Mouse (Mus musculus): ENCODE data around the gene Fgfr4.

DNA sequence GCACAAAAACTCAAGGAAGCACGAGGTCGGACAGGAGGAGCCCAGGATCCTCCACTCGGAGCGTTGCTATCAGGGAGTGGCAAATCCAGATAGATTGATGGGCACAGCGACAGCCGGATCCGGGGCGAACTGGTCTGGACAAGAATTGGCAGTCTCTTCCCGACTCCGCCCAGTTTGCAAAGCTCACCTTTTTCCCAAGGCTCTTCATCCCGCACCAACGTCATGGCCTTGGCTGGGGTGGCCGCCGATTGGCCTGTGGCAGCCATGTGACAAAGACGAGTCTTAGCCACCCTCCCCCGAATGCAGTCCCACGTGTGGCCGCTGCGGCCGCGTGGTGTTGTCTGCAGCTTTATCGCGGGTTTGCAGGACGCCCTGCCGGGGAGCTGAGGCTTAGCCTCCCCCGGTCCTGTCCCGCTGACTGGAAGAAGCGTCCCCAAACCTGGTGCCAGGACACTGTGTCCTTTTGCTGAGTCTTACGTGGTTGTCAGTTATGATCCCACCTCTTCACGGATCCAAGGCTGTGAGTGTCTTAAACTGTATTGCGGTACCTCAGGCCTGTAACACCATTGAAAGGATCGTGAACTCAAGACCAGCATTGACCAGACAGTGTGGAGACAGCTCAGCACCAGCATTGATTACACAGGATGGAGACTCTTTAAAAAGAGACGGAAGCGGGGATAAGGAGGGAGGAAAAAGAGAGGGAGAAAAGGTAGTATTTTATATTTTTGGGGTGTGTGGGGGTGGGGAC is 37.9 kb downstream of the Fgfr4 start:
- TF ChIP-seq POLR2A (IDR thresholded peaks at IDR 0.05; ENCODE audit: extremely low read depth, insufficient read depth, low read length), result peak; percentile 94
- TF ChIP-seq CTCF (IDR thresholded peaks at IDR 0.05; ENCODE audit: extremely low read depth, insufficient read depth, low read length), result peak; percentile 30; the same call in 1 of the 2 replicates

Measured in cortical plate, adult 2 months (tissue).